Mouse (Mus musculus) heart, adult 2 months (tissue): Measurements from ENCODE around the gene Usp10.

Source experiments
- CTCF ChIP-seq: fragments of 200-600 bp; IDR thresholded peaks from 2 replicates; pipeline ENCODE4 v1.8.1; 2022; ENCODE audit warnings: antibody characterized with exemption, mild to moderate bottlenecking, moderate library complexity
- EP300 ChIP-seq: fragments of 200-500 bp; IDR thresholded peaks from 2 replicates; pipeline ENCODE4 v1.6.1; 2011; ENCODE audit warnings: low read depth, low read length, control low read depth; ENCODE audit not compliant: insufficient read depth
- POLR2A ChIP-seq: fragments of 200-500 bp; IDR thresholded peaks from 2 replicates; pipeline ENCODE4 v1.6.1; 2011; ENCODE audit warnings: mild to moderate bottlenecking, low read depth, low read length, control low read depth; ENCODE audit not compliant: insufficient read depth

DNA sequence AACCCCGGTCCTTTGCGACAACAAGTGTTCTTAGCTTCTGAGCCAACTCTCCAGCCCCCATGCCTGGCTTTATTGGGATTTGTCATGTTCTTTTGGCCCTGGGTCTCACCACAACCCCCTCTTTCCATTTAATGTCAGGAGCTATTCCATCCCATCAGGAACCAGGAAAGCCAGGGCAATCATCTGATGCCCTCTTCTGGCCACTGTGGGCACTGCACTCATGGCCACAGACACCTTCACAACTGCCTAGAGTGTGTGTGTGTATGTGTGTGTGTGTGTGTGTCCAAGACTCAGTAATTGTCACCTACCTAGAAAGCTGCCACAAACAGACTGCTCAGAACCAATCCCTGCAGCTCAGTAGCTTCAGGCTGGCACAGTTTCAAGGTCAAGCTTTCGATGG is 23.0 kb upstream of the Usp10 start:
- TF ChIP-seq POLR2A (no peak), EP300 (0 out of 2 replicates have a peak, but pooled peaks have one; percentile 21), CTCF (peak; percentile 75)
